ENCODE assay signal across 8 mouse cellular contexts in genomic region chr6:93855806-93856641, GRCm38 (mm10).
DNase-seq lines count a peak whose midpoint lies in the region; ATAC-seq and TF ChIP-seq lines count a peak whose summit lies in the region.

No protein-coding gene starts in this region.

- ATAC-seq in lung, embryonic 14.5 days (ENCODE audit: insufficient read depth): no peak
- 0 out of 2 replicates have a peak, but pooled peaks have one; percentile 22 for ATAC-seq in midbrain, embryonic 11.5 days (ENCODE audit: low FRiP score)

- H3K9me3 ChIP-seq in lung, embryonic 14.5 days (ENCODE audit: low read depth, low read length): no peaks in the 10 kb centered on the region
- no peaks in the 10 kb centered on the region for H3K9me3 ChIP-seq in midbrain, embryonic 11.5 days (ENCODE audit: control insufficient read depth, low read length)

- no peak overlapping the region for H3K4me2 ChIP-seq in lung, embryonic 14.5 days
- H3K4me2 ChIP-seq in midbrain, embryonic 11.5 days: no peak overlapping the region

- no peak overlapping the region for H3K9ac ChIP-seq in lung, embryonic 14.5 days
- H3K9ac ChIP-seq in midbrain, embryonic 11.5 days (ENCODE audit: low read length): no peak overlapping the region

- WGBS in lung, embryonic 14.5 days: 32% methylated on average over 8 of the region's 8 CpGs
- 37% methylated on average over 8 of the region's 8 CpGs for WGBS in lung, adult 2 months
- WGBS in midbrain, embryonic 11.5 days: 37% methylated on average over 8 of the region's 8 CpGs

- H3K4me1 ChIP-seq in lung, embryonic 14.5 days (ENCODE audit: insufficient read depth): peaks cover 6% of the 10 kb centered on the region; the same call in 1 of the 2 replicates
- H3K4me1 ChIP-seq in lung, adult 2 months (ENCODE audit: control insufficient read depth, insufficient read depth, low read length): no peaks in the 10 kb centered on the region
- peaks cover 14% of the 10 kb centered on the region for H3K4me1 ChIP-seq in midbrain, embryonic 11.5 days (ENCODE audit: control insufficient read depth, insufficient read depth, low read length)

- DNase-seq in lung, embryonic 14.5 days: peak; percentile 34
- no peak for DNase-seq in lung, adult 2 months
- DNase-seq in cerebellum, postnatal 25 days: peak; percentile 50 to 66
- DNase-seq in heart, postnatal 4 days: peak; percentile 27
- DNase-seq in midbrain, embryonic 11.5 days (ENCODE audit: low spot score, missing footprints): peak; percentile 89
- DNase-seq in testis, postnatal 14 days (ENCODE audit: low spot score): no peak
- no peak for DNase-seq in ovary, postnatal 10 days (ENCODE audit: low spot score)
- DNase-seq in gastrocnemius, postnatal 25 days: no peak

- H3K4me3 ChIP-seq in lung, embryonic 14.5 days (ENCODE audit: low read depth, low read length): no peak overlapping the region
- no peak overlapping the region for H3K4me3 ChIP-seq in lung, adult 2 months (replicated peaks; ENCODE audit: extremely low read depth, low read depth, low read length)
- H3K4me3 ChIP-seq in midbrain, embryonic 11.5 days (ENCODE audit: low read depth, low read length): no peak overlapping the region

- no peak for TF ChIP-seq POLR2A in lung, adult 2 months (IDR thresholded peaks at IDR 0.05; ENCODE audit: borderline replicate concordance, extremely low read depth, low read depth, low read length)

- no peak for TF ChIP-seq CTCF in lung, embryonic 14.5 days (IDR thresholded peaks at IDR 0.05; ENCODE audit: low read depth)
- TF ChIP-seq CTCF in lung, adult 2 months (IDR thresholded peaks at IDR 0.05; ENCODE audit: insufficient read depth, low read length): no peak

- H3K27ac ChIP-seq in lung, embryonic 14.5 days (ENCODE audit: low read depth): 0 out of 2 replicates have a peak overlapping the region, but pooled peaks have one; percentile 18
- H3K27ac ChIP-seq in midbrain, embryonic 11.5 days (ENCODE audit: low read depth, low read length): peak overlapping the region; percentile 15

- no peaks in the 10 kb centered on the region for H3K36me3 ChIP-seq in lung, embryonic 14.5 days (ENCODE audit: insufficient read depth)
- no peaks in the 10 kb centered on the region for H3K36me3 ChIP-seq in midbrain, embryonic 11.5 days (ENCODE audit: control insufficient read depth, insufficient read depth, low read length)

- H3K27me3 ChIP-seq in lung, embryonic 14.5 days (ENCODE audit: insufficient read depth, low read length): no peaks in the 10 kb centered on the region
- H3K27me3 ChIP-seq in midbrain, embryonic 11.5 days (ENCODE audit: control insufficient read depth, insufficient read depth, low read length): no peaks in the 10 kb centered on the region

Comparison
In these comparisons a context has a peak if more than half of its experiments do, and no peak if none do; other contexts are left out.
1. DNase-seq: peak in lung, embryonic 14.5 days (single experiment), cerebellum, postnatal 25 days (2 of 2), heart, postnatal 4 days (single experiment) and midbrain, embryonic 11.5 days (single experiment); none in lung, adult 2 months (single experiment), testis, postnatal 14 days (single experiment), ovary, postnatal 10 days (single experiment) and gastrocnemius, postnatal 25 days (single experiment).